ENCODE assay signal across 30 mouse cellular contexts in the genomic region with DNA sequence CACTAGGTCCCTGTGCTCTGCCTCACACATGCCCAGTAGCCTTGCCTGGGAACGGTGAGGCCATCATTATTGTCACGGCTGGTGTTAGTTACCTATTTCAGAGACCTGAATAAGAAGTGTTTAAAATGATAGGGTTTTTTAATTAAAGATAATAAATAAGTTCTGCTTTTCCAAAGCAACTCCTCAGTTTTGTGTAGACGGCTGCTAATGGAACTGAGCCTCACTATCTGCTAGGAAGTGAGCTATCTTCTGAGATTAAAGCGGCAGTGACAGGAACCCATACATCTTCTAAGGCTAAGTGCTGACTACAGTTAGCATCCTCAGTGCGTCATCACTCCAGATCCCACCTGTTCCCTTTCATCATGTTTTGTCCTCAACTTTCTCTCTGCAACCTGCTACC.
"Had no signal": no experiment of that assay in that cellular context is flagged by ENCODE, and none has a peak within 500 bp of the region (broad histone marks: within the 10 kb centered on the region; RNA-seq: fewer than 3 reads in every experiment).

No protein-coding gene starts in this region.

- H3K9ac ChIP-seq: heart, embryonic 12.5 days; heart, embryonic 13.5 days; heart, embryonic 15.5 days; hindbrain, embryonic 12.5 days; hindbrain, embryonic 13.5 days; hindbrain, embryonic 14.5 days; hindbrain, embryonic 15.5 days; intestine, embryonic 15.5 days; kidney, embryonic 15.5 days had no signal

- H3K27me3 ChIP-seq: heart, embryonic 12.5 days; heart, embryonic 13.5 days; heart, embryonic 15.5 days; hindbrain, embryonic 12.5 days; hindbrain, embryonic 13.5 days; hindbrain, embryonic 15.5 days; intestine, embryonic 15.5 days; kidney, embryonic 15.5 days had no signal

- H3K4me3 ChIP-seq: heart, embryonic 10.5 days; heart, embryonic 12.5 days; heart, embryonic 13.5 days; heart, embryonic 15.5 days; hindbrain, embryonic 10.5 days; hindbrain, embryonic 12.5 days; hindbrain, embryonic 13.5 days; hindbrain, embryonic 15.5 days; intestine, embryonic 15.5 days; kidney, embryonic 15.5 days; layer of hippocampus, adult 2 months; left cerebral cortex, adult 2 months had no signal

- H3K9me3 ChIP-seq: heart, embryonic 10.5 days; heart, embryonic 12.5 days; heart, embryonic 13.5 days; heart, embryonic 15.5 days; hindbrain, embryonic 10.5 days; hindbrain, embryonic 12.5 days; hindbrain, embryonic 13.5 days; hindbrain, embryonic 15.5 days; intestine, embryonic 15.5 days; kidney, embryonic 15.5 days had no signal

- H3K36me3 ChIP-seq: heart, embryonic 10.5 days; heart, embryonic 12.5 days; heart, embryonic 13.5 days; heart, embryonic 15.5 days; hindbrain, embryonic 10.5 days; hindbrain, embryonic 12.5 days; hindbrain, embryonic 13.5 days; hindbrain, embryonic 15.5 days; intestine, embryonic 15.5 days; kidney, embryonic 15.5 days had no signal

- H3K4me1 ChIP-seq: hindbrain, embryonic 10.5 days; hindbrain, embryonic 12.5 days; hindbrain, embryonic 13.5 days; hindbrain, embryonic 15.5 days; intestine, embryonic 15.5 days; kidney, embryonic 15.5 days had no signal

- DNase-seq: heart, postnatal 10 days; heart, postnatal 36 days; heart, postnatal 4 days; kidney, adult 11 months; kidney, adult 18-20 months; kidney, adult 2 months; kidney, adult 8-10 months; kidney, adult 9 months; kidney, postnatal 10 days; kidney, postnatal 14 days; kidney, postnatal 25 days; kidney, postnatal 36 days; kidney, postnatal 4 days; layer of hippocampus, adult 9-11 months; layer of hippocampus, postnatal 36 days had no signal

- H3K27ac ChIP-seq: heart, embryonic 10.5 days; heart, embryonic 13.5 days; heart, embryonic 15.5 days; hindbrain, embryonic 10.5 days; hindbrain, embryonic 12.5 days; hindbrain, embryonic 13.5 days; hindbrain, embryonic 14.5 days; hindbrain, embryonic 15.5 days; hindbrain, postnatal 0 days; intestine, embryonic 15.5 days; kidney, embryonic 15.5 days; kidney, postnatal 0 days; left cerebral cortex, adult 2 months had no signal
